Mouse (Mus musculus) MEL-GATA-1-ER (cell line): Measurements from ENCODE around the gene Gtf2ird2.

Experiments
- DNase-seq: peaks from one replicate; pipeline ENCODE4 v3.0.0-alpha.2; 2012; ENCODE audit warnings: low read depth; ENCODE audit errors: extremely low read depth

Gtf2ird2 gene

GRCm38 (mm10) chr5:134266404-134266803 is 82.6 kb downstream of the Gtf2ird2 start:
- no peak for DNase-seq

GRCm38 (mm10) chr5:134268751-134269150 is 84.9 kb downstream of the Gtf2ird2 start:
- no peak for DNase-seq

GRCm38 (mm10) chr5:134269751-134270150 is 85.9 kb downstream of the Gtf2ird2 start:
- no peak for DNase-seq

- DNase-seq: no peak
Observed at GRCm38 (mm10) chr5:134270566-134270965, 86.7 kb downstream of the Gtf2ird2 start.

DNA sequence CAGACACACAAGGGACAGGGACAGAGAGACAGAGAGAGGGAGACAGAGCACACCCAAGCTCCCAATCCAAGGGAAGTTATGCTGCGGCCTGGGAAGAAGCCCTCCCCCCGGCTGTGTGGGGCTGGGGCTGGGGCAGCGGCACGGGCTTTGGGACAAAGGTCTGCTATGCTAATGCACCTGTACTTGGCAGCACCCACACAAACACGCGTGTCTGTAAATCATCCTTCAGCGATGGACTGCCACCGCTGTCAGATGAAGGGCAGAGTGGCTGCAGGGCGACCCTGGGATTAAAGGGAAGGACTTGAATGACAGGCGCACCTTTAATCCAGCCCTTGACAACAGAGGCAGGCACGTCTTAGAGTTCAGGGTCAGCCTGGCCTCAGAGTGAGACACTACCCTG is 87.6 kb downstream of the Gtf2ird2 start:
- DNase-seq: no peak

DNA sequence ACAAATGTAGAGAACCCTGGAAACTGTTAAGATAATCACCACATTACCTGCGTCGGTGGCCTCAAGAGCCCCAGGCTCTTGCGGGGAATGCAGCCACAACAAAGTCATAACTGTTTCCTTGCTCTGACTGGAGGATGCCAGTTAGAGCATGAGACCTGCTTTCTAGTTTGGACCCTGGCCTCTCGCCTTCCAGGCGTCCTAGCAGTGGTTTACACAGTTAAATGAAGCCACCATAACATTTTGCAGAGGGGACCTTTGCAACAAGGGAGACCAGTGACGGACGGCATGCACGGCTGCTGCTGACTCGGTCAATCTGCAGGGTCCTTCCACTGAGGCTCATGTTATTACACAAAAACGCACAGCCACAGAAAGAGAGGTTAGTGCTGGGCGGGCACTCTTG is 88.9 kb downstream of the Gtf2ird2 start:
- DNase-seq: no peak

GRCm38 (mm10) chr5:134273761-134274160 is 89.9 kb downstream of the Gtf2ird2 start:
- no peak for DNase-seq
